Mouse (Mus musculus) inflammation-experienced regulatory T-cells, adult 6 months (primary cell): ENCODE data around the gene Gnat3. TPM values are rescaled to one million over a fixed set of nuclear protein-coding genes. Genes with fewer than 3 reads are reported as not detected.

Experiments
- ATAC-seq: one replicate; pipeline ENCODE4 v1.8.0; 2017
- polyA plus RNA-seq, 3 experiments: library from polyadenylated mRNA; unstranded; fragments of 100-300 nt; shearing (Covaris generic); gene quantifications; one replicate each; pipeline ENCODE4 v1.2.1; 2017

Gene Gnat3
- polyA plus RNA-seq, 3 experiments from 2014 or later = not detected

- ATAC-seq = no peak
Measured at GRCm38 (mm10) chr5:18007067-18007466, 44.7 kb downstream of the Gnat3 start.

DNA sequence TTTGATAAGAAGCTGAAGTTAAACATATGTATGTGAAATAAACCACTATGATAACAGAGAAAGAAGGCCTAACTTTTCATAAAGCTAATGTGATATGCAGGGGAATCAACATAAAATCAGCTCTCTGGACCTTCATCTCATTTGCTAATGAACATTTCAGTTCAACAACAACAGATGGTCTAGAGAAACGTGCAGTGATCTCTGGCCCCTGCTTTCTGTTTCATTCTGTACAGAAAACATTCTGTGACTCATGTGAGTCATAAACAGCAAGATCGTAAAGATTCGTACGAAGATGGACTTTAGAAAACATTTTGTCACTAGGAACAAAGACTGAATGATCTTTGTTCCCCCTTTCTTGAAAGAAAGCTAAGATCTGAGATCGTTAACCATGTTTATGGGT is 48.0 kb downstream of the Gnat3 start:
- no peak for ATAC-seq

- ATAC-seq = no peak
Measured at GRCm38 (mm10) chr5:18013196-18013595, 50.8 kb downstream of the Gnat3 start.

DNA sequence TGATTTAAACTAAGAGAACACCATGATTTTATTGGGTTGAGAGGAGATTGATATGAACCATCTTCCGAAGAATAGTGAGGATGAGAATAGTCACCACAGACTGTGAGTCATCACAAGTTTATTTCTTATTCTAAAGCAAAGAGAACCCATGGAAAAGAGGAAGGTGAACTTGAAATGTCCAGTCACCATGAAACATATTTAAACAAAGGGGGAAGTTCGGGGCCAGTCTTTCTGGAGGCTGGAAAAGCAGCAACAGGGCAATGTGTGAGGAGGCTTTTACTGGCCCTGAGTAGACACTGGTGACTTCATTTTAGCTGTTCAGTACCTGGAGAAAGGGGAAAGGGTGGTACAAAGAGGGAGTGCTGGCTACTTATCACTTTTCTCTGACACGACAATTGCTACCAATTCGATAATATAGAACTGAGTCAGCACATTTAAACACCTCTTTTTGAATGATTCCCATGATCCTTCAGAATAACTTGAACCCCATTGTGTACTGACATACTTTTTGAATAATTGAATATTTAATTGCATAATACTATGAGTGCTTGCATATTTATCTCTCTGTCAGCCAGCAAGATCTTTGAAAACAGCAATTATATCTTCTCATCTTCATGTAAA is 52.0 kb downstream of the Gnat3 start:
- no peak for ATAC-seq

GRCm38 (mm10) chr5:18023347-18023746 is 61.0 kb downstream of the Gnat3 start:
- ATAC-seq = no peak

GRCm38 (mm10) chr5:18027531-18027930 is 65.2 kb downstream of the Gnat3 start:
- no peak for ATAC-seq

DNA sequence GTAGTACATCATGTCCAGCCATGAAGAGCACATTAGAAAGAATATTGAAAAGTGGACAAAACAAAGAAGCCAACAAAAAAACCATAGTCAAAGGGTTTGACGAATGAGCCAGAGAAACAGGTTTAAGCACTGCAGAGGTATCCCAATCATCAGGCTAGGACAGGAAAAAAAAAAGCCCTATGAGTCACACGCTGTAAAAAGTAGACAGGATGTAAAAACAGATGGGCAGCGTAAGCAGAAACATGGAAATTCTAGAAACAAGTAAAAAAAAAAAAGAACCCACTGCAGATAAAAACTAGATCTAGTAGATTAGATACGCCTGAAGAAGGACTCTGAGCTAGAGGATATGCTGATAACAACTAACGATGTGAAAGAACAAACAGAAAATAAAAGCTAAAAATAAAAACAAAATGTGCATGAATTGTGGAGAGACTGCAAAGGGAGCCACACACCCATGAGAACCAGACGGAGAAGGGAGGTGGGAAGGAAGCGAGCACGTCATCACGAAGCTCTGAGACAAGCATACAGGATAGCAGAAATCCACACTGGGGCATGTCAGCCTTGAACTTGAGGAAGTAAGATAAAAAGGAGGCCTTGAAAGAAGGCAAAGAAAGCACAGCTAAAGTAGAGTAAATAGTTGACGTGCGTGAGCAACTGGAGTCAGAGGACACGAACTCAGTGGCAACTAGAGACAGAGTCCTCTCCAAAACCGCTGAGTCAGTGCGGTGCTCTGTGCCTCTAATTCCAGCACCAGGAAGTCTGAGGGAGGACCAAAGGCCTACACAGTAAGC is 73.7 kb downstream of the Gnat3 start:
- ATAC-seq = no peak

GRCm38 (mm10) chr5:18043022-18043421 is 80.7 kb downstream of the Gnat3 start:
- no peak for ATAC-seq

- no peak for ATAC-seq
Measured at GRCm38 (mm10) chr5:18048841-18049240, 86.5 kb downstream of the Gnat3 start.

- ATAC-seq = no peak
Measured at GRCm38 (mm10) chr5:18055323-18055722, 93.0 kb downstream of the Gnat3 start.

Other genes with a start within 250 kb of the Gnat3 start
- under 1 TPM in 2 of 3 experiments, not detected in 1; 0.21 to 0.85 TPM for gene Cd36, start 73.7 kb upstream of the Gnat3 start, polyA plus RNA-seq